Mouse (Mus musculus) mature B cell (primary cell): ENCODE results near the gene Ksr1.

Source experiments
- in situ Hi-C: fragments of 300-500 bp; cut with MboI; formaldehyde crosslinking; loops from 2 replicates; pipeline ENCODE4 v1.14.3; 2019

Ksr1 gene

DNA sequence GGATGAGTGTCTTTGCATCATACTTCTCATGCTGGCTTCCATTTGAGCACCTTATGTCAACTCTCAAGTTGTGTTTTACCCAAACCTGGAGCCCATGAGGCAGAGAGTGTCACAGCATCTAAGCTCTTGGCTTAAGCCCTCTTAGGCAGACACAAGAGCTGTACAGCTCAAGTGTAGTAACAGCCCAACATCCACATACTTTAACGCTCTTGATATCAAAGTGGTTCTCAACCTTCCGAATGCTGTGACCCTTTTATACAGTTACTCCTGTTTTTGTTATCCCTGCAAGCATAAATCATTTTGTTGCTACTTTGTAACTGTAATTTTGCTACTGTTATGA, 80.0 kb downstream of the Ksr1 start:
- in situ Hi-C loops: no loop called here

DNA sequence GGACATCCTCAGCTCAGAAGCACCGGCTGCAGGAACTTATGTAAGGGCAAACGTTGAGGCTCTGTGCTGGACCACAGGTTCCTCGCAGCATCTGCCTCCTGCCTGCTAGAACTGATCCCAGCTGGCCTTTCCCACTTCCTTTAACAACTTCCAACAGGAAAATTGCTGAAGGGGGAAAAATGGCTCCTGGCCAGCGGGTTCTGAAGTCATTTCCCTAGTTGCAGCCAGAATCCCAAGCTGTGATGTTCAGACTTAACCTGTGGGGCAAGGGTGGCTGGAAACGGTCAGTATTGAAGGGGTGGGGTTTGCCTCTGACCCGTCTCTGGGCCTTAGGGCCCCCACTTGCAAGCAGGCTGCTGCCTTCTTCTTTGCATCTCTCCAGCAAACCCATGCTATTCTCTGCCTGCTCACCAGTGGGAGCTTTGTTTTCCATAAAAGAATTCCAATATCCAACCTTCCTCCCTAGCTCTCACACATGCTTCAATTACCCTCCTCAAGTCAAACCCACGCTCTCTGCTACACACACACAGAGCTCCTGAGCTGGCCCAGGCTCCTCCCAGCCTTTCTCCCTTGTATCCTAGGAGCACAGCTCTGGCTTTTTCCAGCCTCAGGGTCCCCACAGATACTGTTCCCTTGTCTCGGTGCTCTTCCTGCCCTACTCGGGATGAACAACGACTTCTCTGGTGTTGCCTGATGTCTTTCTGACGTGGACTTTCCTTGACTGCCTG, 80.6 kb downstream of the Ksr1 start:
- in situ Hi-C loops: no loop called here

- in situ Hi-C loops: no loop called here
Observed at GRCm38 (mm10) chr11:79064311-79064710, 81.9 kb downstream of the Ksr1 start.

DNA sequence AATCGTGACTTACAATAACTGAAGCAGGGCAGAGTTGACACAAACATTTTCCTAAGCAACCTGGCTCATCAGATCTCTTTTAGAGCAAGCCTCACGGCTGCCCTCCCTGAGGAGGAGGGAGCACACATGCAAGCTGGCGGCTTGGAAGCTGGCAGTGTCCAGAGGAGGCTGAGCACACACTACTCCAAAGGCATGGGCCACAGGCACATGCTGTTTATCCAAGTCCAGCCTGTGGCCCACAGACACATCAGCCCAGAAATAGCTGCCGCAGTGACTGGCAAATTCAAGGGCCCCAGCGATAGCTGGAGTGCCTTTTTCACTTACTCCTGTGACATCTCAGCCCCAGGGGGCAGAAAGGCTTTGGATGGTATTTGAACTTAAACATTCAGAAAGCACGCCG, 82.6 kb downstream of the Ksr1 start:
- in situ Hi-C loops: no loop called here

DNA sequence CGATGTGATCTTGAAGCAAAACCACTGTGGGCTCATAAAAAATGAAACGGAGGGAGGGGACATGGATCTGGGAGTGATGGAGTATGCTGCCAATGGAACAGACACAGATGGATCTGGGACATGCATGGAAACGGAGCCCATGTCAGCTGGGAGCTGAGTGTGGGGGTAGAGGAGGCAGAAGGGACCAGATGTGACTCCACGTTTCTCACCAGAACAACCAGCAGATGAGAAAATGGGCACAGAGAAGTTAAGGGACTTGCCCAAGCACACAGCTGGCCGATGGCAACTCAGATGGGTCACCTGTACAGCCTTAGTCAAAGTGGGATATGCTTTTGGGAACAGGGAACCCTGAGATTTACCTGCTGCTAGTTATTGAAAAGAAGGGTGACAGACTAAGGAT, 83.3 kb downstream of the Ksr1 start:
- in situ Hi-C loops: no loop called here

DNA sequence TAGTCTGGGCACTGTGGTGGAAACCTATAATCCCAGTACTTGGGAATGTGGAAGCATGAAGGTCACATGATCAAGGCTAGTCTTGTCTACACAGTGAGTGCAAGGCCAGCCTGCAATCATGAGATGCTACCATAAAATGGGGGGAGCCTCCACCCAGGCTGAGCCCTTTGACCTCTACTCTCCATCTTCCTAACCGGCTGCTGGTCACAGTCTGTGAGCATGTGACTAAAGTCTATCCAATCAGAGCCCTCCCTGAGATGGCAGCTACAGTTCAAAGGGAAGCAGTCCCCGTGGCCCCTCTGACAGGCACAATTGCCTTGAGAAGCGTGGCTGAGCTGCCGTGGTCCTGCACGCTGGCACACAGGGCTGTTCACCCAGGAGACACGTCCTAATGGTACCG, 84.4 kb downstream of the Ksr1 start:
- in situ Hi-C loops: no loop called here

DNA sequence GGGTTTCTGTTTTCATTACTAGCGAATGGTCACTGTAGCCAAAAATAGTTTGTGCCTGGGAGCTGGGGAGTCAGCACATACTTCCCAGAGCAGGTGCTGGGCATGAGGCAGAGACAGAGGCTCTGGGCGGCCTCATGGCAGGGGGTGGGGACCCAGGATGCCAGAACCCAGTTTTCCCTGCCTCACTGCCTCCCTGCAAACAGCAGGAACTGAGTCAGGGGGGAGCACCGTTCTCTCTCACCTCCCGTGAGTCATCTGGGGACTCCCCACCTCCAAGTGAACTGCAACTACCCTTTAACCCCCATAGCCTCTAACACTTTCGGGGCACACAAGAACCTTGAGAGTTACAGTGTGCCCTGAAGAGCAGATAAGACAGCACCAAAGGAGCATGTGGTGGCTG, 86.4 kb downstream of the Ksr1 start:
- in situ Hi-C loops: no loop called here

DNA sequence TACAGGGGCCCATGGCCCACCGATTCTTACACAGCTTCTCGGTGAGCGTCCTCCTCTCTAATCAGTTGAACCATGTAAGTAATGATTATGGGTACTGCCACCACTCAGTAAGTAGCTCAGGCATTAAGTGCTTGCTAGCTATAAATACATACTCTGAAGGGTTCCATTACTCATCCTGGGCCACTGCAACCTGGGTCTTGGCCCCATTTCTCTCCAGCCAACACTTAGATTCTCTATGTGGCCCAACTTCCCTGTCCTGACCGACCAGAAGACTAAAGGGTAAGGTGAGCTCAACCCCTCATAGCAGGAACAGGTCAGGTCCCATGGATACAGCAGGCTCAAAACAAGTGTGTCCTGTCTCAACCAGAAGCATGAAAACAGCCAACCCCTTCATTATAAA, 87.1 kb downstream of the Ksr1 start:
- in situ Hi-C loops: no loop called here

DNA sequence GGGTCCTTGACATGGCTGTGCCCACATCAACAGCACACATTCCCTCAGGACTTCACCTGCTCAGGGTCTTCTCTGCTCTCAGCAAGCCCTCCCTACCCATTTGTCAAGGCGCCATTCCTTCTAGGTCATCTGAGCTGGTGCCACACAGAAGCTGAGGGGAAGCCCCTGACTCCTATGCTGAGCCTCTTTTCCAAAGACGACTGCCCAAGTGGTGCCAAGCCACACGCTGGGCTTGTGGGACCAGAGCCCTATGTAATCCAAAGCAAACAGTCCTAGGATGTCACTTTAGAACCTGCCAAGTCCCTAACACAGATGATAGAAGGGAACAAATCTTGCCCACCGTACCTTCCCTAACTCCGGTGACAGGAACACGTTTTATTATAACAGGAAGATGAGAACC, 87.6 kb downstream of the Ksr1 start:
- in situ Hi-C loops: no loop called here

DNA sequence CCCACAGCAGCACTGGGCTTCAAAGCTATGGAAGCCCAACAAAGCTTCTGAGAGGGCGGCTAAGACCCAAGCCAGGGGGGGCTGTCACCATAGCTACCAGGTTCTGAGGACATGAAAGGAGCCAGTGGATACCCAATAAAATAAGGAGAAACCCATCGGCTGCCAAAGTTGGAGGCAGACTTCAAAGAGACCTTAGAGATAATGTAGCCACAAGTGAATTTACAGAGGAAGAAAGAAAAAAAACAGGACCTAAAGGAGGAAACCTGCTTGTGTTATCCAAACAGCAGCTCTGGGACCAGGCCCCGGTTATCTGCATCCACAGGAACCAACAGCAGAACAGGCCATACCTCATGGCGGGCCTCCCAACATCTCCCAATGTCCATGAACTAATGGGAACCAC, 88.4 kb downstream of the Ksr1 start:
- in situ Hi-C loops: no loop called here

- in situ Hi-C loops: no loop called here
Observed at GRCm38 (mm10) chr11:79056891-79057290, 89.3 kb downstream of the Ksr1 start.

DNA sequence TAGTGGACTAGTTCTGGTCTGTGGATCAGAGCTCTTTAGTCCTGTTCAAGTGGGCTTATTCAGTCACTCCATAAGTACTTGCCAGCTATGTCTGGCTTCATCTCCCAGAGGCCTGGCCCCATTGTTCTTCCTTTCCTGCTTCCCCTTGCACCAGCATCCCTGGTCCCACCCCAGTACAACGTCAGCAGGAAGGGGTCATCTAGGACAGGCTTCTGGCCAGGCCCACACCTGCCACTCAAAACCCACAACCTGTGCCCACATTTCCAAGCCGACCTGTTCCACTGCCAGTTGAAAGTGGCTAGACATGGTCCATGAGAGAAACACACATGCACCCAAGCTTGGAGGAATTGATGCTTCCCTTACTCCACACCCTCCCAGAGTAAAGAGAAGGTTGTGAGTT, 90.2 kb downstream of the Ksr1 start:
- in situ Hi-C loops: no loop called here

- in situ Hi-C loops: no loop called here
Observed at GRCm38 (mm10) chr11:79055161-79055560, 91.0 kb downstream of the Ksr1 start.

DNA sequence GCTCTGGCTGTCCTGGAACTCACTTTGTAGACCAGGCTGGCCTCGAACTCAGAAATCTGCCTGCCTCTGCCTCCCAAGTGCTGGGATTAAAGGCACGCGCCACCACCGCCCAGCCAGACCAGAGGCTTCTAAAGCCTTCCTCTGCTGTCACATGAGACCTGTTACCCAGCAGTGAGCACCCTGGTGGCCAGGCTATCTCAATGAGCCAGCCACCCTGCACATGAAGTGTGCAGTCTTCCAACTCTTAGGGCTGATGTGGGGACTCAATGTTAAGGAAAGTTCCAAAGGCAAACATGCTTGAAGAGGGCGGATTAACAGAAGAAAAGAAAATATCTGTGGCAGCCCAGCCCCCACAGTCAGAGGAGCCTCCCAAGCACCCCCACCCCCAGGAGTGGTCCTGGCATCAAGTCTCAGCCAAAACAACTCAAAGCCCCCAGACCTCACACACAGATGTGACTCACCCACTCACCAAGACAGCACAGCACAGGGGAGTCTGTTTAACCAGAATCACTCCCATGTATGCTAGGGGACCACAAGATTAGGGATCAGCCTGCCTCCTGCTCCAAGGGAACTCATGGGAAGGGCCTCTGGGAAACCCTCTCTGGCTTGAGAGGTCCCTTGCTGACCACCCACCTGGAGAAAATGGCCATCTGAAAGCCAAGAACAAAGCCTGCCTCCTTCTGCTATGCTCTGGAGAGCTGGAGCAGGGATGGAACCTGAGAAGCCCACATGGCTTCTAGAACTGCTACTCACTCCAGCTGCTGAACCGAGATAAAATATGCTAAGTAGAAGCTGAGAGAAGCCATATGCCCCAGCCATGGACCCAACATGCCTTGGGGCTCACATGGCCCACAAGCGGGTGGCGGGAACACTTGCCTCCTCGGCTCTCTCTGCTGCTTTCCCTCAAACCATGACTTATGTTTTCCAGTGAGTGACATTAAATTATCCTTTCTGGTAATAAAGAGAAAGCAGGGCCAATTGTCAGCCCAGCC, 91.8 kb downstream of the Ksr1 start:
- in situ Hi-C loops: no loop called here

GRCm38 (mm10) chr11:79053437-79053836, 92.8 kb downstream of the Ksr1 start:
- in situ Hi-C loops: no loop called here

- in situ Hi-C loops: no loop called here
Observed at GRCm38 (mm10) chr11:79052769-79053168, 93.4 kb downstream of the Ksr1 start.

DNA sequence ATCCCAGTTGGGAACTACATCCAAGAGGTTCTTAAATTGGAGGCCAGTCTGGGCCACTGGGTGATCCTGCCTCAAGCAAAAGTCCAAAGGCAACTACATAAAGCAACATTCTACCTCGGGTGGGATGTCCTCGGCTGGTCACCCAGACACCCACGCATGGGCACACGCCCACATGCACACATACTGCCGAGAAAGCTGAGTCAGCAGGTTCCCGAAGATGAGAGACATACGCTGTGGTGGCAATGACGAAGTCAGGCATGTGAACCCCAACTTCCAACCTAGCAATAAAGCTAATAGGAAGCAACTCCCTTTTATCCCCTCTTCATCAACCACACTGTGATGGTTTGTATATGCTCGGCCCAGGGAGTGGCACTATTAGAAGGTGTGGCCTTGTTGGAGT, 94.7 kb downstream of the Ksr1 start:
- in situ Hi-C loops: no loop called here

DNA sequence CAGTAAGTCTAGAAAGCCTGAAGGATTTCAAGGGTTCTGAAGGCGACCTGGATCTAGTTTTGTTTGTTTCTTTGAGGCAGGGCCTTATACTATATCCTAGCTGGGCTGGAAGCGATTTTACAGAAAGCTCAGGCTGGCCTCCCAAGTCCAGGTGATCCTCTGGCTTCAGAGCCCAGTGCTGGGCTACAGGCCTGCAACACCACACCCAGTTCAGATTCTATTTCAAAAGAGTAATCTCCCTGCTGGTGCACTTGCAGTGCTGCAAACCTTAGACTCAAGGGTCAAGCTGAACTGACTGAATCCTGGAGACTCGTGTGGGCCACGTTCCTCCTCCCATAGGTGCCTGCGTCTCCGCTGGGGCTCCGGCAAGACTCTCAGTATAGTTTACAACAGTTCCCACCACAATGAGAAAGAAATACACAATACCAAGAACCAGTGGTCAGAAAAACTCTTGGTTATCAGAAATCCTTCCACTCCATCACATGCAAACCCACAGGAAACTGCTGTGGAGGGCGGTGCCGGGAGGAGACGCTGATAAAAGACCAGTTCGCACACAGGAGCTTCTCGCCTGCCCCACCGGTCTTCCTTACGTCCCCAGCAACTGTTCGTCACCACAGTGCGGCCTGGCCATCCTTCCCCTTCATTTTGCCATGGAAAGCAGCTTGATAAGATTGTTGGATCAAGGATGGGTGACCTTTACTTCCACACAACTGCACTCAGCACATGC, 95.3 kb downstream of the Ksr1 start:
- in situ Hi-C loops: no loop called here

GRCm38 (mm10) chr11:79048906-79049305, 97.3 kb downstream of the Ksr1 start:
- in situ Hi-C loops: no loop called here

DNA sequence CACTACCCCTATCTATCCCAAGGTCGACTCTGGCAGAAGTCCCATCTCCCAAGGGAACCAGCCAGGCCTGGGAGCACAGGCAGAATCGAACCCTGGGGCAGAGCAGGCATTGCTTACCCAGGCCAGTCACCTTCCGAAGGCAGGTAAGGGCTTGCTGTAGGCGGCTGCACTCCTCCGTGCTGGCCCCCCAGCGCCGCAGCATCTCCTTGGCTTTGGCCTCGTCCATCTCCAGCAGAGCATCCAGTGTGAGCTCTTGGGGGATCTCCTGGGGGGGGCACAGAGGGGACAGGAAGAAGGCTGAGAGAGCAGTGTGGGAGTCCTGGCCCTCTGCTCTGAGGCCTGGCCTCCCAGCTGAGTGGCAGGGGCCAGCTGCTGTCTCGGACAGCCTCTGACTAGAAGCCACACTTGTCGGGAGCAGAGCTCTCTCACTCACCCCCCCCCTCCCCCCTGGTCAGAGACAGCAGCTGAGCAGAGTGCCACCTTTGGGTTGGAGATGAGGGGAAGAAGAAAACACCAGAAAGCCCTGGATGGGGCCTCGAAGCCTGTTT, 99.0 kb downstream of the Ksr1 start:
- in situ Hi-C loops: no loop called here

DNA sequence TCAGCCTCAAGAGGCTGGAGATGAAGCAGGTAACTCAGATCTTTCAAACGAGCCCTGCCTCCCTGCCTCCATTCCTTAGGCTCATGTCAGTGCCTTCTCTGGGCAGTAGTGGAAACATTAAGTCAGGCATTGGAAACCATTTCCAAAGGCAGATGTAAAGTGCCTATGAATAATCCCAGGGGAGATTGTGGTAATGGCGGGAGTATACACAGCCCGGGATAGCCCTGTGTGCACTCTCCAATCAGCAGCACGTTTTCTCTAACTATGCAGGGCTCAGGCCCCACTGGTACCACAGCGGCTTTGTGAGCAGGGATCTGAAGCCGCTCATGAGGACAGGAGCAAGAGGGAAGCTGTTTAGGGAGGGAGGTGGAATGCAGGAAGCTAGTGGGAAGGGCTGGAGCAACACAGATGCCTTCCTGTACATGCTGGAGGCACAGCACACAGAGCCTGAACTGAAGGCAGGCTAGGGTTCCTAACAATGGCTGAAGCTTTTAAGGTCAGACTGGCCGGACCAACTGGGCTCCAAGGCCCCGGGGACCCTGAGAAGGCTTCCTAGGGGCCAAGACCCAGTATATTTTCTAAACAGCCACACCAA, 99.5 kb downstream of the Ksr1 start:
- in situ Hi-C loops: no loop called here

DNA sequence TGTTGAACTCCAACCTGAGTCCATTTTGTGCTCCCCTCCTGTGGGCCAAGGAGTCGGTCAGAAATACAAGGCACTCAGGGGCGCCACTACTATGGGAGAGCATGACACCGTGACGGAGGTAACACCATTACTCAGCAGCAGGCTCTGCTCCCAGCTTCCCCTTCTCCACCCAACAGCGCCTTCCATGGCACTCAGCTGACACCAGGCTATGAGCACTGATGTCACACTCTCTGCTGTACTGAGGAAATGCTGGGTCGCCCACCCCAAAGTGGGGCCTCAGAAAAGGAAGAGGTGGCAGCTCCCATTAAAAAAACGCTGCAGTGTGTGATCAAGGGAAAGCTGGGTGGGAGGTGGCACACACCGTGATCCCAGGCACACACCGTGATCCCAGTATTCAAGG, 101.0 kb downstream of the Ksr1 start:
- in situ Hi-C loops: no loop called here
